Mouse (Mus musculus) induced T-regulatory cell, adult 2 months (primary cell): ENCODE measurements around the gene Gm17027.
"Not testable (repeated sequence)": the region's sequence is repeated elsewhere in the genome, so short reads cannot be mapped to it uniquely, and the experiment has no call there.

ENCODE experiments used
- DNase-seq: peaks from one replicate; pipeline ENCODE4 v3.0.0-alpha.2; 2012; ENCODE audit warnings: low read depth

Gene Gm17027

GRCm38 (mm10) chr14:42162522-42162921, at the start of gene Gm17027:
Gene Gm17027, minus strand, starts transcription at chr14:42162622.
- DNase-seq: not testable (repeated sequence)

- DNase-seq: not testable (repeated sequence)
Measured at GRCm38 (mm10) chr14:42190691-42191090, 28.3 kb upstream of the Gm17027 start, which contains the start of gene Gm3573. Gene Gm3573, minus strand, starts transcription at chr14:42190791.

- DNase-seq: not testable (repeated sequence)
Measured at GRCm38 (mm10) chr14:42183936-42184335, 21.5 kb upstream of the Gm17027 start.

- DNase-seq: not testable (repeated sequence)
Measured at GRCm38 (mm10) chr14:42134571-42134970, 27.9 kb downstream of the Gm17027 start.

GRCm38 (mm10) chr14:42133806-42134205, 28.6 kb downstream of the Gm17027 start:
- not testable (repeated sequence) for DNase-seq

- DNase-seq: not testable (repeated sequence)
Measured at GRCm38 (mm10) chr14:42117269-42117668, 45.2 kb downstream of the Gm17027 start, which contains the start of gene Gm7951. Gene Gm7951, minus strand, starts transcription at chr14:42117369.
